Mouse (Mus musculus) left cerebral cortex, postnatal 10 days (tissue): ENCODE measurements at regions not wholly inside any gene's neighbourhood (a gene's known extent, or its start where the extent isn't known, plus 50 kb on each side); places are given as distances from the start of the nearest gene placed in this dataset.

ENCODE experiments used
- DNase-seq, 2 experiments: peaks; one replicate each; pipeline ENCODE4 v3.0.0; 2021 to 2022; ENCODE audit warnings: low spot score in 2 of 2, mixed read lengths in 1 of 2; ENCODE audit errors: extremely low spot score in 1 of 2
- intact Hi-C: fragments of 180-260 bp; cut with DNase I; formaldehyde crosslinking; loops from one replicate; pipeline ENCODE4 v1.15.1; 2025

DNA sequence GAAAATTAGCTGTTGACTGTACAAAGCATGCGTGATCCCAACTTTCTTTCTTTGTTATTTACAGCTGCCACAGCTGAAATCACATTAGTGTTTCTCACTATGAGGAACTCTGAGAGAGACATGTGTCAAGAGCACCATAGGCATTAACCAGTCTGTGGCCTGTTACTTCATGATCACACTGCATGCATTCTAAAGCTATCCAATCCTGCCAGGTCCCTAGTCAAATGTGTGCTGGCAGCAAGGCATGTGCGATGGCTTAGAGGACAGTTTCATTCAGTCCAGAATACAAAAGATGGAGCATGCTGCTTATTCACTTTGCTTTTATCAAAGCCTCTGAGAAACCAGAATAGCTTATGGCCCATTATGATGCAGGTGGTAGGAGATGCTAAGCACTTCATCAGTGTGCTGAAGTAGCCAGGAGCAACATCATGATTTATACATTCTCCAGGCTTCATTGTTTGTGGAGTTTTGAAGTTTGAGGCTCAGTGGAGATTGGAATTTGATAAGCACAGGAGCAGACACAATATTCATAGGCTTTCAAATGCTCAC, 882.9 kb upstream of the Lrrn3 start:
- intact Hi-C loops: no loop called here
- DNase-seq: no peak

DNA sequence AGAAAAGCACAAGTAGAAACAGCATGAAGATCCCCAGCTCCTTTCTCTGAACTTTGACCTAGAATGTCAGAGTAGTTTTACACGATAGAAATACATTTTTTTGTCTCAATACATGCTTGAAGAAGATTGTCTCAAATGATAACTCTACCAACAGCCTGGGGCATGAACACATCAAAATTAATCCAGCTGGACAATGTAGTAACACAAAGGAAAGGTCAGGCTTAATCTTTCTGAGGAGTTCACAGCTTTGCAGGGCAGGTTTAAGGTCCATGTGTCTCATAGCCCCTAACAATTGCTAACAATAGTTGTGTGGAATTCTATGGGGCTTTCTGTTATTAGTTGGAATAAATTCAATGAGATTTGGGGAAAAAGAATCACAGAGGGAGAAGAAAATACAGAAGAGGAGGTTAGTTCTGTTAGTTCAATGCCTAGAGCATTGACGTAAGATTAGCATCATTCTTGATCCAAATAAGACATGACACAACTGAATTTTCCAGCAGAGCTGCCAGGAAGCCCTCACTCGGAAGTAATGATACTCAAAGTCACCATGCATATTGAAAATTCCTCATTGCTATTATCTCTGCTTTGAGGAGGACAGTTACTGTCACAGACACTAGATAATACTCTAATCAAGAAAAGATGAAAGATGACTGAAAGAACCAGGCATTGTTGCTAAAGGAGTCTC, 852.9 kb upstream of the Lrrn3 start:
- intact Hi-C loops: no loop called here
- no peak for DNase-seq

DNA sequence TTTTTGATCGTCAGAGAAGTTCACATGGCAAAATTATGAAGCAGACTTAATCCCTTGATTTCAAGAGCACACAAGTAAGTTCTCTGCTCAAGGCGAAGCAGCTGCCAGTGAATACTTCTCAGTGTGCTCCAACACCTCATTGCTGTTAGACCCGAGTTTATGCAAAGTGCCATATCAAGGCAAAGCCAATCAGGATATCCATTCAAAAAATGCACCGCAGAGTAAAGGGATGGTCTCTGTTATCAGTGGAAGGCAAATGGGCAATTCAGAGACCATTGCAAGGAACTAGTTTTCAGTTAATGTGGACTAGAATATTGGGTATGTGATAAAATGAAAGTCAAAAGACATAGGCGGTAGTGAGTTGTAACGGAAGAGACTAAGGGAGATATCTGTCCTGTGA, 820.2 kb upstream of the Lrrn3 start:
- no peak for DNase-seq
- intact Hi-C loops: no loop called here

DNA sequence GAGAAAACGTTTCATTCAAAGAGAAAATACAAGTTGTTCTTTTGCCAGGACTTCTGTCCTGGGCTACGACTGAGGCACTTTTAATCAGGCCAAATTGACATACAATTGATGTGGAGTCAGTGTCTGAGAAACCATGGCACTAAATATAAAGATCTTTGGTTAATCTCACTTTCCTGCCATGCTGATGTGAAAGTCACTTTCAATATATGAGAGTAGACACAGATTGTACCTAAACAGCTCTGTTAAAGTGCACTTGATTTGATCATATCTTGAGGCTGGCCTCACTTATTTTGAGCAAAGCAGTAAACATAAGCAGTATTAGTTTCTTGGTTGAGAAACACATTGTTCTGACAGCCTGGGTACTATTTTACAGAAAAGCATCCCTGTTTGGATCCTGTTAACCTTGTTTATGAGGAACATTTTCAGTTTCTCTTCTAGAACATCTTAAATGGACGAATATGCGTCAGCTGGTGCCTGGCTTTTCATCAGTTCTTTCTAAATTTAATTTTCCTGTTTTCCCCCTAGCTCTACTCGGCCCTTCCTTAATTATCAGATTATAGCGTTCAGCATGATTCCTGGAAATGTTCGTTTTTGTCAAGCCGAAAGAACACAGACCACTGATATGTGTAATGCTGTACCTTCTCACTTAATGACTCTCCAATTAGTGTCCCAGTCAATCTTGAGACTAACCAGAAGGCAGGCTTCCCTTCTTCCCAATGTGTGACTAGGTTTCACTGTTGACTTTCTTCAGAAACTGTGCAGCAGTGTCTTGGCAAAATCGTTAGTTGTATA, 791.2 kb upstream of the Lrrn3 start:
- no peak for DNase-seq
- intact Hi-C loops: no loop called here

DNA sequence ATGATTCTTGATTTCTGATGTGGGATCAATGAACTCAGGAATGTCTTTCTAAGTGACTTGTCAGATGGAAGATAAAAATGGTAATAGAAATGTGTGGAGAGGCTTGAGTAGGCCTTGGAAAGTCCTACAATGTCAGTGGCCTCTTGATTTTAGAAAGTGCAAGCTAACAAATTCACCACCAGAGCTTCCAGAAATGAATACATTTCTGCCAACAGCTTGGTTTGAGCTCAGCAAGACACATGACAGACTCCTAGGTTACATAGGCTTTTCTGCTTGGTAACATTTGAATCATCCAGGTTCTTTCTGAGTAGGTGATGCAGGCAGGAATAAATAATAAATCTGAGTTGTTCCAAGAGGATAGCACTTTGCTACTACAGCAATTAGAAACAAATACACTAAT, 764.2 kb upstream of the Lrrn3 start:
- intact Hi-C loops: no loop called here
- no peak for DNase-seq

DNA sequence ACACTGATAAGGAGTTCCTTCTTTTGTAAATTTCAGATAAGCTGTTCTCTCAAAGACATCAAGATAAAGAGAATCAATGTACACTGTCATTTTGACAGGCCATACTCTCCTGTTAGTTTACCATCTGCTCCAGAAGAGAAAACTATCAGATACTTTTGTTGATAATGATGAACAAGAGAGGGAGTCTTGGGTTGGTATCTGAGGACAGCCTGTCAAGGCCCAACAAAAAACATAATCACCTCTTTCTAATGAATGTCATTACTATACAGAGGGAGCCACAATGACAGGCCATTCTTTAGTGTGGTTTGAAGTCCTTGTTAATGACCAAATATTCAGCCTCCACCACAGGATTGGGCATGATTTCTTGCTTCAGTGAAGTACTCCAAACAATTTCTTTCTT, 743.0 kb upstream of the Lrrn3 start:
- intact Hi-C loops: no loop called here
- DNase-seq: no peak

DNA sequence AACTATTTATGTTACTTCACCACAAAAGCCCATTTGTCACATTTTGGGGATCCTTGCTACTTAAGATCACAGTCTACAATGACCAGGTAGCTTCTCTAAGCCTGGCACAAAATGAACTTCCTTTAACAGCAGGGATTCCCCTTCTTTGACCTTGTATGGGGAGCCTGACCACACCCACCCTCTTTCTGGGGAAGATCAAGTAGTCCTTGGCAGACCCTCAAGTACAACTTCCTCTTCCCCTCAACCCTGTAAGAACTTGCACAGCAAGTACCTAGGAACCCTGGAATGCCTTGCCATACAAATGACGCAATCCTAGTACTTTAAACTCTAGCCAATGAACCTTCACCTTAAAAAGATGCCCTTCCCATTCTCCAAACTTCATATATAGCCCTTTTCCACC, 695.4 kb upstream of the Lrrn3 start:
- intact Hi-C loops: no loop called here
- no peak for DNase-seq

DNA sequence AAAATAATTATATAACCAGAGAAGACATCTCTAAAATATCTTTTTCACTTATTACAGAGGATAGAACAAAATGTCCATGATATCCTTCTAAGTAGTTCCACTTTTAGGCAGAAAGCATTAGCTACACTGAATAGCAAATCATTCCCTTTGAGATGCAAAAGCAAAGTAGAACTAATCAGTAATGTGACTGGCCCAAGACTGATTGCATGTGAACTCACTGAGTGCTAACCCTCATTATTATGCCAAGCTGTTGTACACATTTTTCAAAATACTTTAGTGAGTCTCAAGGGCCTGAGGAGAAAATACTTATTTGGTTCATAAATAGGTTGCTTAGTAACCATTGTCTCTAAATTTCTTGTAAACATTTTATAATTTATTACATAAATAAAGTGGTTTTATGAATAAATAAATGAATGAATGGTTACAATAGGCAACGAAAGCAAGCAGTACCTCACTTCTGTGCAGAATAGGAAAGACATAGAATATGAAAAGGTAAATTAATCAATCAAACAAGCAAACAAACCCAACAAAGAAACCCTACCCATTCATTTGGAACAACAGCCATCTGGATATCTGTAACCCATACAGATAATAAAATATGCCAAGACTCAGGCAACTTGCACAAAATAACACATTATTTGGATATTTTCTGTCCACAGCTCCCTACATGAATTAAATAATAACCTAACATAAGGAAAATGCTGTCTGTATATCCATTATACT, 693.9 kb upstream of the Lrrn3 start:
- intact Hi-C loops: no loop called here
- no peak for DNase-seq

DNA sequence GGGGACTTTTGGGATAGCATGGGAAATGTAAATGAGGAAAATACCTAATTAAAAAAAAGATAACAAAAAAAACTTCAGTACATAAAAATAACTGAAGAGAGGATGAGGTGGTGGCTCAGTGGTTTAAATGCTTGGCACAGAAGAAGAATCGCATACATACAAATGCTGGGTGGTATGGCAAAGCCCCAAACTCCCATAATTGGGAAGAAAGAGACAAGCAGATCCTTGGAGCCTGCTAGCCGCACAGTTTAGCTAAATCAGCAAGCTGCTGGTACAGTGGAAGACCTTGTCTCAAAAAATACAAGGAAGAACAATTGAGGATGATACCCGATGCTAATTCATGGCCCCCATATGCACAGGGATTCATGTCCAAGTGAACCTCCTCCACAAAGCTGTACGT, 661.7 kb upstream of the Lrrn3 start:
- DNase-seq: no peak

DNA sequence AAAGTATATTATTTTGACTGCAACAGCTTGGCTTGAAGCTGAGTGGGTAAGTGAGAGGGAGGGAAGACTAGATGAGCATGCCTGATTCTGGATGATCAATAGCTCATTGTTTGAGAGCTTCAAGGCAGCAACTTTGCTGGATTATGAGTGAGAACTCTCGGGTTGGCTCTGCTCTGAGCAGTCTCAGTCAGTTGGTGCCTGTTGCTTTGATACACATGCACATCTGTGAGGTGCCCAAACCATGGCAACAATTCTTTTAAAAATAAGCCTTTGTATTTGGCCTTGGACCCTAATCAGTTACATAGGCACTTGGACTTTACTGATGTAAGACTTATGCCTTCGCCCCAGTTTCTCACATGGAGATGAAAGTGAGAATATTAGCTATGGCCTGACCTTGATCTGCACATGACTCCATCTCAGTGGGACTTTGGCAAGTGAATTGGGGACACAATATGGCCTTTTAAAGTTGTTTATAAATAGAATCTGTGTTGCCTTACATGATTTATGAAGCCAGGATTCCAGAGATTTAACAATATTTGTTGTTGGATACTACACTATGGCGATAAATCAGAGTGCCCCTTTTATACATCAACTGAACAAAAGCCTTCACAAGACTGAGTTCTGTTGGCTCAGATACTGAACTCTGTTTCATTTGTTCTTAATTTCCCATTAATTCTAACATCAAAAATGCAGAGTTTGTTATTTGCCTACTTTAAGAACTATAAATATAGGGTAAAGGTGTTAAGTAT, 652.6 kb upstream of the Lrrn3 start:
- intact Hi-C loops: no loop called here
- no peak for DNase-seq

More for the DNA sequence above, 661.7 kb upstream of the Lrrn3 start:
- intact Hi-C loops: no loop called here

DNA sequence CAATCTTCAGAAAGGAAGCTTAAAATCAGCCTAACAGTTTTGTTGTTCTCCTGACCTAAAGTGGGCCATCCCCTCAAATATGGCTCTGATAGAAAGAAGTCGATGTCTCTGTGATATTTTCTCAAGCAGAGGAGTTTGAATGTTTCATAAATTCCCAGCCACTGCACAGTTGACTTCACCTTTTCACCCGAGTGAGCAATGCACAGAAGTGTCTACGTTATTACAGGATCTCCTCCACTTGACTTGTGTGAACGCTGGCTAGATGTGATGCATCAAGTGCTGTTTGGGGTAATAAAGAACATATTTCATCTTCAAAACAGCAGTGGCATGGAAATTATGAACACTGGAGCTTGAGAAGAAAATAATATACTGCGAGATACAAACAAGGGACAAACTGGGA, 651.9 kb upstream of the Lrrn3 start:
- DNase-seq: no peak
- intact Hi-C loops: no loop called here

DNA sequence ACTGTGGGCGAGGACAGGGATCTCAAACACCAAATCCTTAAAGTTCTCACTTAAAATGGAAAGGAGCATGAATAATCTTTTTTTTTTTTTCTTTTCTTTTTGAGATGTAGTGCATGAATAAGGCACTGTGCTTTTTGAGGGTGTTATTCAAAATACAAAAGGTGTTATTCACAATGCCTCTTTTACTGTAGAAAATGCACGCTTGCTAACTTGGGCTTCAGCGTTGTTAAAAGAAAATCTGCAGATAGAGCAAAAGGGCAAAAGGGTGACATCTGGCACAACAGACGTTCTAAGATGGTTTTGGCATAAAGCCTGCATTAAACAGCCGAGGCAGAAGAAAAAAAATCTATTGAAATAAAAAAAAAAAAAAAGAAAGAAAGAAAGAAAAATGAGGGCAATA, 651.5 kb upstream of the Lrrn3 start:
- intact Hi-C loops: no loop called here
- DNase-seq: peak in 1 of 2 experiments; percentile 30

DNA sequence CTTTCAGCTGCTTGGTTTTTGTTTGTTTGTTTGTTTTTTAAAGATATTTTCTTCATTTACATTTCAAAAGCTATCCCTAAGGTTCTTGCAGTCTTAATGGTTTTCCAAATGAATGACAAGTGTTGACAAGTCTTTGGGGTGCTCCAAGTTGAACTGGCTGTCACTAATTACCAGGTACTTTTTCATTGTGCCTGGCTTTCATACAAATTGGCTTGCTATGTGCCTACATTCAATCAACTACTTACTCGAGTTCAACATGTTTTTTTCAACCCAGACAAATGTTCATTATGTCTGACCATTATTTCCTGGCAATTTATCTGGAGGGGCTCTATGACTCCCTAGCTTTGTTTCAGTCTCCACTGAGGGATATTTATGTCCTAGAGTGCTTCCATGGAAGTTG, 614.0 kb upstream of the Lrrn3 start:
- intact Hi-C loops: no loop called here
- no peak for DNase-seq

DNA sequence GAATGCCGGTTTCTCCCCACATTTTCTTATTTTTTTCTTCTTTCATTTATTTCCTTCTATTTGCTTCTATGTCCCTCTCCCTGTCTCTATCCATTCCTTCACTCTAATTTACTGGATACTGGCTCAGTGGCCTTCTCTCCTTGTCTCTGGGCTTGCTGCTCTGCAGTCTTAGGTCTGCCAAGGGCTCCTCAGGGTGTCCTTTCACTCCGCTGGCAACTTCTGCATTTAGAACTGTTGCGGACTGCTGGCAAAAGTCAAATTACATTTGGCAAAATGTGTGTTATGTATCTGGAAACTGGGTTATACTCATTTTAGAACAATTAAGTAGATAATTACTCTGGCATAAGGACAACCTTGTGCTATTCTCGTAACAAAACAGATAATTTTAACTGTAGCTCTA, 584.2 kb upstream of the Lrrn3 start:
- no peak for DNase-seq
- intact Hi-C loops: no loop called here

DNA sequence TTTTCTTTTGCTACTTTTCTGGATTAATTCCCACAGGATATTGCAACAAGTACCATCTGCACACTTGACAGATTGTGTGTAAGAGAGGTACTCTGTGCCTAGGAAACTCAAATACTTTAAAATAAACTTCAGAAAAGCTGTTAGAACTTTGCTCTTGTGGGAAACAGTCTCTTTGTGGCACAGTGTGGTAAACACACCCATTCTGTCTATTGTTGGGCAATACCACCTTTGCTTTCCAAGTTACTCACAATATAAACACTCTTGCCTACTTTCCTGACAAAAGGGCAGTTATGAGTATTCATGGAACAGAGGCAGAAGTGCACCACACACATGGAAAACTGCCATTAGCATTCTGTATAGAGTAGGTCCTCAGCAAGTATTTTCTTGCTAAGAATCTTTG, 577.5 kb upstream of the Lrrn3 start:
- intact Hi-C loops: no loop called here
- no peak for DNase-seq

DNA sequence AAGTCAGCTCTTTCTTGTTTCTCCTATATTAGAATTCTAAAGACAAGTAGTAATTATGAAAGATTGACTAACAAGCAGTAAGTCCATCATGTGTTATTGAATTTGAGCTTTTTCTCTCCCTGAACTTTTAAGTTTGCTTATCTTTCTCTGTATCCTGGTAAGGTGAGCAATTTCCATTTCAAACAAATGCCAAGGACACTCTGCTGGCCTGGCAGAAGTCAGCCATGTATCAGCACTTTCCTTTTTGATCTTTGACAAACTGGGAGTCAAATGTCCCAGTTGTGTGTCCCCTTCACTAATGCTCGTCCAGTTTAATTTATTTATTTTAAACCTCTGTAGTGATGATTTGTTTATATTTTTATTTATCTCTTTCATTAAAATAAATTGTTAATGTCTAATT, 562.8 kb upstream of the Lrrn3 start:
- DNase-seq: no peak

DNA sequence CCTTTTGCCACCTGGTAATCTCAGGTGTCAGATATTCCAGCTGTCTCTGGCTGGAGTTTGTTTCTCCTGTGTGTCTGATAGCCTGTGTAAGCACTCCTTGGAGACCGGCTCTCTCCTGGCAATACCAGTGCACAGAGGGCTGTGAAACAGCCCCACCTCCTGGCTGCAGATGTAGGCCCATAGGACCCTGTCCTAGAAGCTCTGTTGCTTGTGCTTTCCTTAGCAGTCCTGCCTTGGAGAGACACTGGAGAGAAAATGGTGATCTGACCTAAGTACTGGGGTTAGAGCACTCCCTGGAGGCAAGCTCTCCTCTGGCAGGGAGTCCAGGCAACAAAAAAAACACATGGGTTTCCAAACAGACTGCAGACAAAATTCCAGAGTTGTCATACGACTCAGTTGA, 541.6 kb upstream of the Lrrn3 start:
- intact Hi-C loops: no loop called here

More for the DNA sequence above, 562.8 kb upstream of the Lrrn3 start:
- intact Hi-C loops: no loop called here

DNA sequence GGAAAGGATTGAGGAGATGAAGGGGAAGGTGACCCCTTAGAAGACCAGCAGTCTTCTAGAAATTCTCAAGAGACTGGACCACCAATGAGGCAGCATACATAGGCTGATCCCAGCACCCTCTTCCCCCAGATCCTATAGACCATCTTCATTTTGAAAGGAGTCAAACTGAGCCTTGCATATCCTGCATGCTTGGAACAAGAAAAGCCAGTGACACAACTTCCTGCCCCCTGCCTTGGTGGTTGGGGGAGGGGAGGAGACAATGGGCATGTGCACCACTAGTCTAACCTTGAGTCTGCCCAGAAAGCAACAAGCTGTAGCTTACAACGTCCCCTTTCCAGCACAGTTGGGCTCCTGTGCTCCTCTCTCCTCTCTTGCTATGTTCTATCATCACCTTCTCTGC, 531.3 kb upstream of the Lrrn3 start:
- DNase-seq: no peak
- intact Hi-C loops: no loop called here

More for the DNA sequence above, 541.6 kb upstream of the Lrrn3 start:
- no peak for DNase-seq

DNA sequence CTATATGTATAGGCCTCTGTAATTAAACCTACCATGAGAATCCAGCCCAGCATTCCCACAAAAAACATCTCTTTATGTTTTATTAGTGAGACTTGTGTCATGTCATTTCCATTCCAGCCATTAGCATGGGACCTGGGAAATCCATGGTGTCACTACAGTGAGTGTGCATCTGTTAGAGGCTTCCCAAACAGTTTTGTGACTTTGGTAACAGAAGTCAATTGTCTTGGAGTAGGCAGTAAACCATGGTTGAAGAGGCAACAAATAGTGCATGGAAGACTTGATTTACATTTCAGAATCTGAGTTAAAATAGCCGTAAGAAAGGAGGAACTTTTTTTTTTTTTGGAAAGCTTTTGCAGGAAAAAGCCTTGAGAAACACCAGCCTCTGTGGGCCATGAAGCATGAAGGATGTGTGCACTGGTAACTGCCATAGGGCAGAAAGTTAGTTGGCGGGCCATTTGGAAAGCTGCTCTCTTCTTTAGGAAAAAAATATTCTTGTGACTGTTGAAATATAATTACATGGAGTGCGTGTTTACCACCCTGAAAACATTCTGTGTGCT, 522.7 kb upstream of the Lrrn3 start:
- DNase-seq: no peak
- intact Hi-C loops: no loop called here
